In the genomic region with DNA sequence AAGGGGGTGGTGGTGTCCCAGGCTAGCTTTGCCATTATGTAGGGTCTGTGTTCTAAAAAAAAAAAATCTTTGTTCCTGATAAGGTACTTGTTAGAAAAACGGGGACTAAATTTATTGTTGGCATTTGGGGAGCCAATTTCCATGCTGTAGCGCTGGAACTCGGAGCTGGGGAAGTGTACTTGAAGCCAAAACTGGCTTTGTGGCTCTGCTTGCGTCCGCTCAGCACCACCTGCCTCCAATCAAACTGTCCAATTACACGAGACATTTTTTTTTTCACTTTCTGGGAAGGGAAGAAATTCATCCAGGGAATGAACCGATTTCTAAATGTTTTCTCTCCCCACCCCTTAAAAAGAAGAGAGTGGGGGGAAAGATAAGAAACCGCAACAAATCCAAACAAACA, we compare ENCODE assay signal across 18 mouse cellular contexts.
DNase-seq lines count a peak whose midpoint lies in the region; ATAC-seq and TF ChIP-seq lines count a peak whose summit lies in the region.
"Had no signal": no experiment of that assay in that cellular context is flagged by ENCODE, and none has a peak within 500 bp of the region (broad histone marks: within the 10 kb centered on the region; RNA-seq: fewer than 3 reads in every experiment).

No protein-coding gene starts in this region.

- no peaks in the 10 kb centered on the region for H3K36me3 ChIP-seq in kidney, adult 2 months (ENCODE audit: control insufficient read depth, insufficient read depth, low read length)
- no peaks in the 10 kb centered on the region for H3K36me3 ChIP-seq in midbrain, postnatal 0 days (ENCODE audit: insufficient read depth, low read length)
- H3K36me3 ChIP-seq: hindbrain, embryonic 13.5 days; lung, embryonic 15.5 days; midbrain, embryonic 13.5 days; neural tube, embryonic 13.5 days had no signal

- ATAC-seq in midbrain, postnatal 0 days (ENCODE audit: low FRiP score), result no peak
- ATAC-seq: inflammation-experienced regulatory T-cells, adult 6 months; midbrain, embryonic 13.5 days had no signal

- no peaks in the 10 kb centered on the region for H3K9me3 ChIP-seq in midbrain, postnatal 0 days (ENCODE audit: low read length)
- H3K9me3 ChIP-seq: hindbrain, embryonic 13.5 days; lung, embryonic 15.5 days; midbrain, embryonic 13.5 days; neural tube, embryonic 13.5 days had no signal

- no peak overlapping the region for H3K4me2 ChIP-seq in midbrain, postnatal 0 days (ENCODE audit: low read depth, low read length, poor library complexity, severe bottlenecking)
- H3K4me2 ChIP-seq: hindbrain, embryonic 13.5 days; liver, embryonic 11.5 days; lung, embryonic 15.5 days; midbrain, embryonic 13.5 days; neural tube, embryonic 13.5 days had no signal

- no peak overlapping the region for H3K4me3 ChIP-seq in gastrocnemius, adult 2 months
- no peak overlapping the region for H3K4me3 ChIP-seq in kidney, adult 2 months (ENCODE audit: insufficient read depth, low read depth, low read length)
- H3K4me3 ChIP-seq in midbrain, postnatal 0 days (ENCODE audit: low read depth, low read length), result no peak overlapping the region
- H3K4me3 ChIP-seq: heart, adult 2 months; hindbrain, embryonic 13.5 days; lung, embryonic 15.5 days; midbrain, embryonic 13.5 days; neural tube, embryonic 13.5 days had no signal

- peaks cover 11% of the 10 kb centered on the region; the same call in 1 of the 2 replicates for H3K4me1 ChIP-seq in kidney, adult 2 months (ENCODE audit: control insufficient read depth, insufficient read depth, low read length)
- H3K4me1 ChIP-seq in midbrain, postnatal 0 days (ENCODE audit: insufficient read depth, low read length), result no peaks in the 10 kb centered on the region

- TF ChIP-seq CTCF in gastrocnemius, adult 2 months (IDR thresholded peaks at IDR 0.05), result no peak
- TF ChIP-seq CTCF in kidney, adult 2 months (conservative IDR thresholded peaks at IDR 0.05; ENCODE audit: insufficient read depth, insufficient read length, low read depth, low read length), result no peak
- no peak for TF ChIP-seq CTCF in midbrain, postnatal 0 days (IDR thresholded peaks at IDR 0.05)

- intact Hi-C loops in gastrocnemius, adult 2 months (cut with DNase I), result no loop called here

- H3K27ac ChIP-seq in gastrocnemius, adult 2 months, result peak overlapping the region; percentile 16; the same call in 1 of the 2 replicates
- H3K27ac ChIP-seq in kidney, adult 2 months (ENCODE audit: insufficient read depth, low read depth, low read length), result no peak overlapping the region
- no peak overlapping the region for H3K27ac ChIP-seq in midbrain, postnatal 0 days (ENCODE audit: low read depth, low read length)
- H3K27ac ChIP-seq: heart, adult 2 months; hindbrain, embryonic 13.5 days; lung, embryonic 15.5 days; midbrain, embryonic 13.5 days; neural tube, embryonic 13.5 days; stomach, postnatal 0 days had no signal

- H3K27me3 ChIP-seq in kidney, adult 2 months (replicated peaks; ENCODE audit: control insufficient read depth, insufficient read depth, low read length), result no peaks in the 10 kb centered on the region
- no peaks in the 10 kb centered on the region for H3K27me3 ChIP-seq in midbrain, postnatal 0 days (ENCODE audit: insufficient read depth, low read length)
- H3K27me3 ChIP-seq: hindbrain, embryonic 13.5 days; lung, embryonic 15.5 days; midbrain, embryonic 13.5 days; neural tube, embryonic 13.5 days had no signal

- WGBS in kidney, adult 2 months, result 68% methylated on average over 8 of the region's 8 CpGs
- 67% methylated on average over 8 of the region's 8 CpGs for WGBS in midbrain, postnatal 0 days

- TF ChIP-seq POLR2A in kidney, adult 2 months (IDR thresholded peaks at IDR 0.05; ENCODE audit: low read depth, low read length), result no peak

- H3K9ac ChIP-seq in midbrain, postnatal 0 days (replicated peaks; ENCODE audit: low read length, poor library complexity, severe bottlenecking), result no peak overlapping the region
- H3K9ac ChIP-seq: hindbrain, embryonic 13.5 days; lung, embryonic 15.5 days; midbrain, embryonic 13.5 days; neural tube, embryonic 13.5 days had no signal

- no peak for DNase-seq in gastrocnemius, adult 2 months
- no peak for DNase-seq in gastrocnemius, postnatal 25 days
- peak; percentile 64 for DNase-seq in kidney, postnatal 10 days
- no peak for DNase-seq in kidney, adult 2 months
- DNase-seq in lung, postnatal 36 days, result peak; percentile 35
- DNase-seq in lung, adult 18-20 months, result no peak
- DNase-seq in midbrain, postnatal 0 days (ENCODE audit: low spot score), result no peak
- DNase-seq: adrenal gland, adult 2 months; cerebellum, adult 9-11 months; right cerebral cortex, adult 18-20 months had no signal

Comparison
In these comparisons a context has a peak if more than half of its experiments do, and no peak if none do; other contexts are left out.
1. DNase-seq: peak in kidney, postnatal 10 days (single experiment) and lung, postnatal 36 days (single experiment); none in gastrocnemius, adult 2 months (single experiment), gastrocnemius, postnatal 25 days (single experiment), kidney, adult 2 months (single experiment), lung, adult 18-20 months (0 of 2) and midbrain, postnatal 0 days (single experiment).